Mouse (Mus musculus): ENCODE results near the gene Rabepk.

- TF ChIP-seq CTCF (conservative IDR thresholded peaks at IDR 0.05 in 1 of 2, IDR thresholded peaks at IDR 0.05 in 1 of 2; ENCODE audit: low read depth in 2 of 2, low read length in 2 of 2) (no peak), ZNF384 (IDR thresholded peaks at IDR 0.05; ENCODE audit: low read depth, low read length) (no peak), JUND (conservative IDR thresholded peaks at IDR 0.05; ENCODE audit: low read depth, low read length) (no peak), CHD1 (IDR thresholded peaks at IDR 0.05; ENCODE audit: low read depth, low read length) (no peak), RAD21 (IDR thresholded peaks at IDR 0.05; ENCODE audit: low read depth, low read length) (no peak), E2F4 (IDR thresholded peaks at IDR 0.05; ENCODE audit: insufficient replicate concordance, low read depth, low read length) (no peak), EP300 (IDR thresholded peaks at IDR 0.05; ENCODE audit: low read length) (no peak), ZC3H11A (IDR thresholded peaks at IDR 0.05; ENCODE audit: low read depth, low read length) (no peak)
These were observed 36.0 kb upstream of the Rabepk start for GRCm38 (mm10) chr2:34835669-34836068.

All from CH12.LX (cell line).